Mouse (Mus musculus): ENCODE data around the gene Rnls. TPM values are rescaled to one million over a fixed set of nuclear protein-coding genes. Genes with fewer than 3 reads are reported as not detected.

Gene Rnls
- polyA plus RNA-seq, 1 experiment from 2014 or later, result 6.3 TPM

DNA sequence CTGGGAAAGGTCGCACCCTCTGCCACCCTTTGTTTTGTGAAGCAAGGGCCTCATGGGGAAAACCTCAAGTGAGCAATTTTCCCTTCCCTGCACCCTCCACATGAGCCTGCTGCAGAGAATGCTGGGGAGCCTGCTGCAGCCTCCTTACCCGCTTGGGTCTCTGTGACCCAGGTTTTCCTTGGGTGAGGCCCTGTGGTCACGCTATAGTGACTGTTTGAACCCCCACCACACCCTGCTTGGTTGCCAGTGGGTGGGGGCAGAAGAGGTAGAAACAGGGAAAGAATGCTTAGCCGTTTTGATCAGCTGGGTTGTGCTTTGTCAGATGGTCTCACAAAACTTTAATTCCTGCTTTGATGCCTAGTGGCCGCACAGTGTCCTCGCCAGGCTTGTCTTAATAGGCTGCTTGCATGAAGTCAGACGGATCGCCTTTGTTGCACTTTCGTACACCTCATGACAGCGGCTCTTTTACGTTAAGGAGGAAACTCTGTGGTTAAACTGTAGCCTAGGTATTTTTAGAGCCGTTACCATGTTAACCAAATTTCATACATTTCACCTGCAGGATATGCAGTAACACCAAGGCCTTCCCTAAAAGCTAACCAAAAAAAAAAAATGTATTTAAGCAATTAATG, 169.4 kb downstream of the Rnls start:
- no peaks in the 10 kb centered on the region for H3K27me3 ChIP-seq (ENCODE audit: control insufficient read depth, insufficient read depth, low read length)
- 0 out of 2 replicates have a peak overlapping the region, but pooled peaks have one; percentile 11 for H3K27ac ChIP-seq (ENCODE audit: low read length)
- H3K4me1 ChIP-seq (ENCODE audit: control insufficient read depth, insufficient read depth, low read length), result peaks cover 21% of the 10 kb centered on the region
- WGBS, result 52% methylated on average over 12 of the region's 12 CpGs
- no peaks in the 10 kb centered on the region for H3K9me3 ChIP-seq (replicated peaks; ENCODE audit: control insufficient read depth, low read length)
- ATAC-seq (ENCODE audit: insufficient read depth, low FRiP score), result no peak
- H3K4me3 ChIP-seq (replicated peaks; ENCODE audit: low read length), result no peak overlapping the region
- no peak overlapping the region for H3K4me2 ChIP-seq (ENCODE audit: low read depth, low read length)
- no peak overlapping the region for H3K9ac ChIP-seq (ENCODE audit: low read length)
- H3K36me3 ChIP-seq (ENCODE audit: control insufficient read depth, insufficient read depth, low read length), result no peaks in the 10 kb centered on the region

DNA sequence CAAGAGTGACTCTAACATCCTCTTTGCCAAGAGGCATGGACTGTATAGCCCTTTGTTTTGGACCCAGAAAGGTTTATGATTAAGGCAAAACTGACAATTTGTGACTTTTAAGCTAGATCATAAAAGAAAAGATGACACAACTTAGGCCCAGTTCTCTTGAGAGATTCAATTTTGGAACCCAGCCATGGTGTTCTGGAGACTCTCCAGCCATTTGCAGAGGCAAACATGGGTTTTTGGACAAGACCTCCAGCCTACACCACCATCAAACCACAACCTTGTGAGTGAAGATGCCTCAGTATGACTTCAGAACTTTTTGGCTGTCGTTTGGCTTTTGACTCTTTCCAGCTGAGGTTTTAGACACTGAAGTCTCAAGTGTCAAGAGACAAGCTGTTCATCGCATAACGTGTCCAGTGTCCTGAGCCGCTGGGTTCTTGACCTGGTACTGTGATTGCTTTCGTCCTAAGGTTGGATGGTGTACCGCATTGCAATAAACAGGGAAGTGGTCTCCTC, 174.2 kb downstream of the Rnls start:
- ATAC-seq (ENCODE audit: insufficient read depth, low FRiP score), result no peak
- H3K9me3 ChIP-seq (replicated peaks; ENCODE audit: control insufficient read depth, low read length), result no peaks in the 10 kb centered on the region
- peaks cover 6% of the 10 kb centered on the region for H3K4me1 ChIP-seq (ENCODE audit: control insufficient read depth, insufficient read depth, low read length)
- H3K9ac ChIP-seq (ENCODE audit: low read length), result no peak overlapping the region
- H3K27me3 ChIP-seq (ENCODE audit: control insufficient read depth, insufficient read depth, low read length), result no peaks in the 10 kb centered on the region
- H3K4me3 ChIP-seq (replicated peaks; ENCODE audit: low read length), result no peak overlapping the region
- H3K4me2 ChIP-seq (ENCODE audit: low read depth, low read length), result no peak overlapping the region
- no peak overlapping the region for H3K27ac ChIP-seq (ENCODE audit: low read length)
- WGBS, result 80% methylated on average over 6 of the region's 6 CpGs
- no peaks in the 10 kb centered on the region for H3K36me3 ChIP-seq (ENCODE audit: control insufficient read depth, insufficient read depth, low read length)

DNA sequence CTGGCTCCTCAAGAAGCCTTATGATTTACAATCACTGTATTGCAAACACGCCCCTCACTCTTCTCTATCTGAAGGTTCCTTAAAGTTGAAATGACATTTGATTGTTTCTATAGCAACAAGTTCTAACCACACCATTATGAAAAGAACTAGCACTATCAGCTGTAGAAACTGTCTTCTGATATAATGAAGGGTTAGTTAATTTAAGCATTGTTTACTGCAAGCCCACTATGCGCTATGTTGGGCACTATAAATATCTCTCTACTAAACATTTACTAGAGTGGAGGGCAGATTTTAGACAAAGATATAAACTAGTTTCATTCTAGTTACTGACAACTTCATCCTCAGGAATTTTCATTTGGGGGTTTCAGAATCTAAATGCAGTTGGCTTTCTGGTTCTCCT, 182.4 kb downstream of the Rnls start:
- Histone ChIP-seq H3K27me3 (ENCODE audit: control insufficient read depth, insufficient read depth, low read length) (no peaks in the 10 kb centered on the region), H3K4me2 (ENCODE audit: low read depth, low read length) (no peak overlapping the region), H3K9me3 (replicated peaks; ENCODE audit: control insufficient read depth, low read length) (no peaks in the 10 kb centered on the region), H3K36me3 (ENCODE audit: control insufficient read depth, insufficient read depth, low read length) (no peaks in the 10 kb centered on the region), H3K27ac (ENCODE audit: low read length) (no peak overlapping the region), H3K4me1 (ENCODE audit: control insufficient read depth, insufficient read depth, low read length) (no peaks in the 10 kb centered on the region), H3K4me3 (replicated peaks; ENCODE audit: low read length) (no peak overlapping the region), H3K9ac (ENCODE audit: low read length) (no peak overlapping the region)
- ATAC-seq (ENCODE audit: insufficient read depth, low FRiP score), result no peak
- 79% methylated on average over 2 of the region's 2 CpGs for WGBS

DNA sequence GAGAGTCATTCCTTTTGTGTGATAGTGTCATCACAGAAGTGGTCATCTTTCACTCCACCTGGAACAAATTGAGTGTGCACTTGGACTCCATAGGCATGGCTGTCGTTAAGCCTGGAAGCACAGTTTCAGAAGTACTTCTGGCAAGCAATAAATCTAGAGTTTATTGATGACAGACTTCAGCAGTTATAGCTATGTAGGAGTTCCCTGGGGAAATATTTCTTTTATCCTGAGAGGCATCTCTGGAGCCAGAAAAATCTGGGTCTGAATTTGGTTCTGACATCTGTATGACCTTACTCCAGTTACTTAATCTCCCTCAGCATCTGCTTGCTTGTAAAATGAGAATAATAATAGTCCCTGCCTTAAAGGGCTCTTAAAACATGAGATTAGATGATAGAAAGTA, 184.1 kb downstream of the Rnls start:
- no peaks in the 10 kb centered on the region for H3K9me3 ChIP-seq (replicated peaks; ENCODE audit: control insufficient read depth, low read length)
- no peak overlapping the region for H3K27ac ChIP-seq (ENCODE audit: low read length)
- no peaks in the 10 kb centered on the region for H3K36me3 ChIP-seq (ENCODE audit: control insufficient read depth, insufficient read depth, low read length)
- H3K4me1 ChIP-seq (ENCODE audit: control insufficient read depth, insufficient read depth, low read length), result no peaks in the 10 kb centered on the region
- H3K4me3 ChIP-seq (replicated peaks; ENCODE audit: low read length), result no peak overlapping the region
- no peak overlapping the region for H3K9ac ChIP-seq (ENCODE audit: low read length)
- no peak for ATAC-seq (ENCODE audit: insufficient read depth, low FRiP score)
- H3K27me3 ChIP-seq (ENCODE audit: control insufficient read depth, insufficient read depth, low read length), result no peaks in the 10 kb centered on the region
- no peak overlapping the region for H3K4me2 ChIP-seq (ENCODE audit: low read depth, low read length)
- WGBS, result 50% methylated on average over 1 of the region's 1 CpGs

DNA sequence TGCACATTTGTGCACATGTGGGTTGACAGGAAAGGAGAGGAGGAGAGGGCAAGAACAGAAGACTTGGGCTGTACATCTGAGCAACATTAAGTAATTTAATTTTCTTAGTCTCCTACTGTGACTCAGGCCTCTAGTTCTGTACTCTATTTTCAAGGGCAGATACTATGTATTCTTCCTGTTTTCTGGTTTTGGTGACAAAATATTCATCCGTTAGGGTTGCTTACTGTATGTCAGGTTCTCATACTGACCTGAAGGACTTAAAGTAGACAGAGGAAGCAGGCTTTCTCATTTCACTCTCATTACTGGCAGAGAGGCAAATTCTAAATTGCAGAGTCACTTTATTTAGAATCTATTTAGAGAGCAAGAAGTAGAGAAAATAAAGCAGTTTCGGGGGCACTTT, 186.7 kb downstream of the Rnls start:
- H3K9ac ChIP-seq (ENCODE audit: low read length), result no peak overlapping the region
- H3K4me3 ChIP-seq (replicated peaks; ENCODE audit: low read length), result no peak overlapping the region
- no peaks in the 10 kb centered on the region for H3K36me3 ChIP-seq (ENCODE audit: control insufficient read depth, insufficient read depth, low read length)
- no peak overlapping the region for H3K27ac ChIP-seq (ENCODE audit: low read length)
- no peak for ATAC-seq (ENCODE audit: insufficient read depth, low FRiP score)
- no peaks in the 10 kb centered on the region for H3K27me3 ChIP-seq (ENCODE audit: control insufficient read depth, insufficient read depth, low read length)
- H3K4me1 ChIP-seq (ENCODE audit: control insufficient read depth, insufficient read depth, low read length), result no peaks in the 10 kb centered on the region
- H3K9me3 ChIP-seq (replicated peaks; ENCODE audit: control insufficient read depth, low read length), result no peaks in the 10 kb centered on the region
- WGBS, result 77% methylated on average over 2 of the region's 2 CpGs
- H3K4me2 ChIP-seq (ENCODE audit: low read depth, low read length), result no peak overlapping the region

DNA sequence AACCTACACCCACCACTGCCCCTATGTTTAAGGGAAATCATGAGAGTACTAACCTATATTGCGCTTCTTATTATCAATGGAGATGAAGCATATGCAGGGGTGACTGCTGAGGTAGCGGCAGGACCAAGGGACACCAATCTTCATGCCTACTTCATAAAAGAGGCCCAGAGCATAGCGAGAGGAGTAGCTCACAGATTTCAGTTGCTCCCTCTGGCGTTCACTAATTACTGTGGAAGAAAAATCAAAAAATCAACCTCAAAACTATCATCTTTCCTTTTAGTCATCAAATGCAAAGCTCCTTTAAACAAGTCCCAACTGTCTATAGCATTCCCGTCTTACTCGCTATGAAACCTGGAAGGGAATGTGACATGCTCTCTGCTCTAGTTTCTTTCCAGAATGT, 189.7 kb downstream of the Rnls start:
- Histone ChIP-seq H3K36me3 (ENCODE audit: control insufficient read depth, insufficient read depth, low read length) (no peaks in the 10 kb centered on the region), H3K27ac (ENCODE audit: low read length) (no peak overlapping the region), H3K9ac (ENCODE audit: low read length) (no peak overlapping the region), H3K4me2 (ENCODE audit: low read depth, low read length) (no peak overlapping the region), H3K4me1 (ENCODE audit: control insufficient read depth, insufficient read depth, low read length) (no peaks in the 10 kb centered on the region), H3K4me3 (replicated peaks; ENCODE audit: low read length) (no peak overlapping the region), H3K27me3 (ENCODE audit: control insufficient read depth, insufficient read depth, low read length) (no peaks in the 10 kb centered on the region), H3K9me3 (replicated peaks; ENCODE audit: control insufficient read depth, low read length) (no peaks in the 10 kb centered on the region)
- ATAC-seq (ENCODE audit: insufficient read depth, low FRiP score), result no peak
- WGBS, result 84% methylated on average over 6 of the region's 6 CpGs

DNA sequence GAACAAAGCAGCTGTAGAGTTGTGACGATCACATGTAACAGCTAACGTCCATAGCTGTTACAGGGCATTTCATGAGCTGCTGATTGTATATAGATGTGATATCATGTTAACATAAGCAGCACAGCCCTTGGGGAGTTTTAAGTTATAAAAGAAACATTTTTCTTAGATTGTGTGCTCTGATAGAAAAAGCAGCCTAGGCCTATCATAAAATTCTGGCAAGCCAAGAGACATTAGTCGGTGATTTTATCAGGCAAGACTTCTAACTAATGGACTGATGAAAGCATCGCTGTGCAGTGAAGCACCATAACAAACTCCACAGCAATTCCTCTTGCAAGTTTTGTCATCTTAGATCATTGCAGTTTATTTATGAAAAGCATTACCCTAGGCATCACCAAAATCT, 190.9 kb downstream of the Rnls start:
- H3K4me3 ChIP-seq (replicated peaks; ENCODE audit: low read length), result no peak overlapping the region
- no peaks in the 10 kb centered on the region for H3K36me3 ChIP-seq (ENCODE audit: control insufficient read depth, insufficient read depth, low read length)
- H3K4me2 ChIP-seq (ENCODE audit: low read depth, low read length), result no peak overlapping the region
- no peaks in the 10 kb centered on the region for H3K9me3 ChIP-seq (replicated peaks; ENCODE audit: control insufficient read depth, low read length)
- H3K27me3 ChIP-seq (ENCODE audit: control insufficient read depth, insufficient read depth, low read length), result no peaks in the 10 kb centered on the region
- H3K27ac ChIP-seq (ENCODE audit: low read length), result no peak overlapping the region
- ATAC-seq (ENCODE audit: insufficient read depth, low FRiP score), result no peak
- WGBS, result 55% methylated on average over 4 of the region's 4 CpGs
- H3K4me1 ChIP-seq (ENCODE audit: control insufficient read depth, insufficient read depth, low read length), result no peaks in the 10 kb centered on the region
- H3K9ac ChIP-seq (ENCODE audit: low read length), result no peak overlapping the region

DNA sequence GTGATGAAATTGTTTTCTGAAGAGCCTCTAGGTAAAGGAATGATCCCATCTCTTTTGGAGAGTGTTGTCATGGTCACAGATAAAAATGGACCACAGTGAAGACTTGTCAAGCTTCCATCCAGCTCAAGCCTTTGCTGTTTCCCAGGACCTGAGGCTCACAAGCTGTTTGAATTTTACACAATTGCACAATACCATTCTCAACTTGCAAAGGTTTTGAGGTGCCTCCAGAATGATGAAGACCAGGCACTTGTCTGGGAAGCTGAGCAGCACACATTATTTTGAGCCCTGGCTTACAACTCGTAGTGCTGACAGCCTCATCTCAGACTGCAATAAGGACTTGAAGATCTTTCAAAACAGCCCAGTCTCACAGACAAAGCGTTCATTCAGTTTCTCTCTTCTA, 200.0 kb downstream of the Rnls start:
- H3K27ac ChIP-seq (ENCODE audit: low read length), result no peak overlapping the region
- 43% methylated on average over 2 of the region's 2 CpGs for WGBS
- no peak overlapping the region for H3K4me2 ChIP-seq (ENCODE audit: low read depth, low read length)
- H3K9ac ChIP-seq (ENCODE audit: low read length), result no peak overlapping the region
- ATAC-seq (ENCODE audit: insufficient read depth, low FRiP score), result no peak
- no peaks in the 10 kb centered on the region for H3K4me1 ChIP-seq (ENCODE audit: control insufficient read depth, insufficient read depth, low read length)
- H3K36me3 ChIP-seq (ENCODE audit: control insufficient read depth, insufficient read depth, low read length), result no peaks in the 10 kb centered on the region
- H3K4me3 ChIP-seq (replicated peaks; ENCODE audit: low read length), result no peak overlapping the region
- H3K9me3 ChIP-seq (replicated peaks; ENCODE audit: control insufficient read depth, low read length), result no peaks in the 10 kb centered on the region
- no peaks in the 10 kb centered on the region; the same call in 1 of the 2 replicates for H3K27me3 ChIP-seq (ENCODE audit: control insufficient read depth, insufficient read depth, low read length)

DNA sequence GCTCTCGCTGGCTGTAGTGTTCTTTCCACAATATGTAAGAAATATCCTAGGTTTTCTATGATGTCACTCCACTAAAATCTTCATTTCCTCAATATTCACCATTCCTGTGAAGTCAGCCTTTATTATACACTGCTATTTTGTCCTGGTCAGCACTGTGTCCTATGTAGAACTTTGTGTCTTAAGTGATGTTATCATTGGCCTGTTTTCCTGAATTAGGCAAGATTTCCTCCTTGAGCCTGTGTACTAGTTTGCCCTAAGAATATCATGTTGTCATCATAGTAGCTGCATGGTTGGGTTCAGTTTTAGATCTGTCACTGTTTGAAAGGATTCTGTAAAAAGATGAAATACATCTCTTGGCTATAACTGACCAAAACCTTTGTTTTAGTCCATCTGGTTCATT, 203.3 kb downstream of the Rnls start:
- Histone ChIP-seq H3K4me2 (ENCODE audit: low read depth, low read length) (no peak overlapping the region), H3K27ac (ENCODE audit: low read length) (no peak overlapping the region), H3K27me3 (ENCODE audit: control insufficient read depth, insufficient read depth, low read length) (no peaks in the 10 kb centered on the region; the same call in 1 of the 2 replicates), H3K9me3 (replicated peaks; ENCODE audit: control insufficient read depth, low read length) (no peaks in the 10 kb centered on the region), H3K36me3 (ENCODE audit: control insufficient read depth, insufficient read depth, low read length) (no peaks in the 10 kb centered on the region), H3K4me3 (replicated peaks; ENCODE audit: low read length) (no peak overlapping the region), H3K9ac (ENCODE audit: low read length) (no peak overlapping the region), H3K4me1 (ENCODE audit: control insufficient read depth, insufficient read depth, low read length) (no peaks in the 10 kb centered on the region)
- 58% methylated on average over 1 of the region's 1 CpGs for WGBS
- ATAC-seq (ENCODE audit: insufficient read depth, low FRiP score), result no peak
